Mouse (Mus musculus) megakaryocyte, embryonic 14.5 days (primary cell): ENCODE results near the gene Mup15. TPM values are rescaled to one million over a fixed set of nuclear protein-coding genes. Genes with fewer than 3 reads are reported as not detected.
"Not testable (repeated sequence)": the region's sequence is repeated elsewhere in the genome, so short reads cannot be mapped to it uniquely, and the experiment has no call there.

Experiments used
- H3K27me3 ChIP-seq: replicated peaks from 2 replicates; pipeline ENCODE3; 2012; ENCODE audit warnings: inconsistent platforms
- H3K36me3 ChIP-seq: replicated peaks from 2 replicates; pipeline ENCODE3; 2012; ENCODE audit warnings: low read length, inconsistent platforms, mixed read lengths
- H3K4me1 ChIP-seq: 2 replicates; pipeline ENCODE4 v1.6.1; 2012; ENCODE audit warnings: inconsistent platforms
- H3K4me3 ChIP-seq: replicated peaks from 2 replicates; pipeline ENCODE3; 2012; ENCODE audit warnings: moderate library complexity, mild to moderate bottlenecking, inconsistent platforms
- H3K9me3 ChIP-seq: 2 replicates; pipeline ENCODE4 v1.6.1; 2012; ENCODE audit warnings: inconsistent platforms
- polyA plus RNA-seq: library from polyadenylated mRNA; stranded (reverse); fragments of >175 nt; gene quantifications from 2 replicates; pipeline ENCODE4 v1.2.3, GENCODE M21; 2012; ENCODE audit warnings: low replicate concordance; ENCODE audit not compliant: insufficient read depth

Gene Mup15
- not detected in 2 replicates for polyA plus RNA-seq

GRCm38 (mm10) chr4:61439643-61440042 lies at the start of gene Mup15:
Gene Mup15, minus strand, starts transcription at chr4:61439743.
- not testable (repeated sequence) for H3K4me1 ChIP-seq, H3K36me3 ChIP-seq, H3K4me3 ChIP-seq, H3K9me3 ChIP-seq, H3K27me3 ChIP-seq

Other genes starting within 250 kb of the Mup15 start
- gene Mup13, start 211.5 kb downstream of the Mup15 start, polyA plus RNA-seq: not detected in 2 replicates
- gene Mup14, start 135.7 kb downstream of the Mup15 start, polyA plus RNA-seq: not detected in 2 replicates
- not detected in 2 replicates for gene Mup16, start 79.8 kb upstream of the Mup15 start, polyA plus RNA-seq
- not detected in 2 replicates for gene Mup17, start 156.1 kb upstream of the Mup15 start, polyA plus RNA-seq
- gene Mup18, start 234.4 kb upstream of the Mup15 start, polyA plus RNA-seq: not detected in 2 replicates